Mouse (Mus musculus): ENCODE data around the gene Sema3e. TPM values are rescaled to one million over a fixed set of nuclear protein-coding genes. Genes with fewer than 3 reads are reported as not detected.

The Sema3e gene
- total and polyA plus RNA-seq, 2 experiments from 2014 or later, result 3.5 to 3.6 TPM

- ATAC-seq (no peak), DNase-seq (ENCODE audit: low spot score) (no peak)
- Histone ChIP-seq H3K36me3 (ENCODE audit: insufficient read depth, low read length) (no peaks in the 10 kb centered on the region), H3K4me3 (ENCODE audit: low read length) (no peak overlapping the region), H3K9me3 (ENCODE audit: low read length) (no peaks in the 10 kb centered on the region), H3K27me3 (ENCODE audit: insufficient read depth, low read length) (no peaks in the 10 kb centered on the region), H3K27ac (no peak overlapping the region), H3K4me1 (ENCODE audit: insufficient read depth, low read length) (no peaks in the 10 kb centered on the region), H3K9ac (replicated peaks; ENCODE audit: low read length) (no peak overlapping the region), H3K4me2 (ENCODE audit: low read depth, low read length) (no peak overlapping the region)
- no peak for TF ChIP-seq CTCF (IDR thresholded peaks at IDR 0.05; ENCODE audit: low read depth)
- 84% methylated on average over 3 of the region's 3 CpGs for WGBS
Measured at GRCm38 (mm10) chr5:14231027-14231426, 206.0 kb downstream of the Sema3e start.

GRCm38 (mm10) chr5:14252583-14252982 lies 227.5 kb downstream of the Sema3e start:
- H3K27ac ChIP-seq, result no peak overlapping the region
- no peak overlapping the region for H3K4me2 ChIP-seq (ENCODE audit: low read depth, low read length)
- no peak overlapping the region for H3K4me3 ChIP-seq (ENCODE audit: low read length)
- 39% methylated on average over 8 of the region's 8 CpGs for WGBS
- no peaks in the 10 kb centered on the region for H3K4me1 ChIP-seq (ENCODE audit: insufficient read depth, low read length)
- H3K9ac ChIP-seq (replicated peaks; ENCODE audit: low read length), result no peak overlapping the region
- no peaks in the 10 kb centered on the region for H3K9me3 ChIP-seq (ENCODE audit: low read length)
- peak; percentile 66 for TF ChIP-seq CTCF (IDR thresholded peaks at IDR 0.05; ENCODE audit: low read depth)
- H3K36me3 ChIP-seq (ENCODE audit: insufficient read depth, low read length), result no peaks in the 10 kb centered on the region
- DNase-seq (ENCODE audit: low spot score), result peak; percentile 52
- H3K27me3 ChIP-seq (ENCODE audit: insufficient read depth, low read length), result no peaks in the 10 kb centered on the region
- ATAC-seq, result no peak

GRCm38 (mm10) chr5:14253328-14253727 lies 228.3 kb downstream of the Sema3e start:
- Histone ChIP-seq H3K4me1 (ENCODE audit: insufficient read depth, low read length) (no peaks in the 10 kb centered on the region), H3K27me3 (ENCODE audit: insufficient read depth, low read length) (no peaks in the 10 kb centered on the region), H3K27ac (no peak overlapping the region), H3K9me3 (ENCODE audit: low read length) (no peaks in the 10 kb centered on the region), H3K4me2 (ENCODE audit: low read depth, low read length) (no peak overlapping the region), H3K36me3 (ENCODE audit: insufficient read depth, low read length) (no peaks in the 10 kb centered on the region), H3K4me3 (ENCODE audit: low read length) (no peak overlapping the region), H3K9ac (replicated peaks; ENCODE audit: low read length) (no peak overlapping the region)
- ATAC-seq, result no peak
- TF ChIP-seq CTCF (IDR thresholded peaks at IDR 0.05; ENCODE audit: low read depth), result peak; percentile 73
- peak; percentile 55 for DNase-seq (ENCODE audit: low spot score)
- WGBS, result 72% methylated on average over 1 of the region's 1 CpGs

GRCm38 (mm10) chr5:14260156-14260555 lies 235.1 kb downstream of the Sema3e start:
- TF ChIP-seq CTCF (IDR thresholded peaks at IDR 0.05; ENCODE audit: low read depth), result no peak

GRCm38 (mm10) chr5:14267400-14267799 lies 242.3 kb downstream of the Sema3e start:
- H3K9ac ChIP-seq (replicated peaks; ENCODE audit: low read length), result no peak overlapping the region
- H3K4me1 ChIP-seq (ENCODE audit: insufficient read depth, low read length), result no peaks in the 10 kb centered on the region
- no peak overlapping the region for H3K4me2 ChIP-seq (ENCODE audit: low read depth, low read length)
- ATAC-seq (no peak), DNase-seq (ENCODE audit: low spot score) (no peak)
- H3K27me3 ChIP-seq (ENCODE audit: insufficient read depth, low read length), result no peaks in the 10 kb centered on the region
- no peak for TF ChIP-seq CTCF (IDR thresholded peaks at IDR 0.05; ENCODE audit: low read depth)
- no peak overlapping the region for H3K27ac ChIP-seq
- no peaks in the 10 kb centered on the region for H3K9me3 ChIP-seq (ENCODE audit: low read length)
- H3K36me3 ChIP-seq (ENCODE audit: insufficient read depth, low read length), result no peaks in the 10 kb centered on the region
- H3K4me3 ChIP-seq (ENCODE audit: low read length), result no peak overlapping the region
- WGBS, result 61% methylated on average over 2 of the region's 2 CpGs

More at GRCm38 (mm10) chr5:14260156-14260555, 235.1 kb downstream of the Sema3e start:
- H3K27me3 ChIP-seq (ENCODE audit: insufficient read depth, low read length), result no peaks in the 10 kb centered on the region
- no peaks in the 10 kb centered on the region for H3K4me1 ChIP-seq (ENCODE audit: insufficient read depth, low read length)
- no peak for DNase-seq (ENCODE audit: low spot score)
- no peak overlapping the region for H3K4me2 ChIP-seq (ENCODE audit: low read depth, low read length)
- no peaks in the 10 kb centered on the region for H3K9me3 ChIP-seq (ENCODE audit: low read length)
- H3K36me3 ChIP-seq (ENCODE audit: insufficient read depth, low read length), result no peaks in the 10 kb centered on the region
- no peak overlapping the region for H3K4me3 ChIP-seq (ENCODE audit: low read length)
- 89% methylated on average over 4 of the region's 4 CpGs for WGBS
- H3K27ac ChIP-seq, result no peak overlapping the region
- no peak for ATAC-seq
- H3K9ac ChIP-seq (replicated peaks; ENCODE audit: low read length), result no peak overlapping the region

Other genes with a start within 250 kb of the Sema3e start
- not detected in 2 replicates for gene Speer3, start 233.7 kb upstream of the Sema3e start, total RNA-seq (2014; rRNA removed)
- gene Speer3, start 233.7 kb upstream of the Sema3e start, polyA plus RNA-seq (2015; fragmentation: Nextera tagmentation; extraction: Ambion mirVana), result not detected in 2 replicates